Comparison of ENCODE assay signal across 8 mouse cellular contexts in the genomic region with DNA sequence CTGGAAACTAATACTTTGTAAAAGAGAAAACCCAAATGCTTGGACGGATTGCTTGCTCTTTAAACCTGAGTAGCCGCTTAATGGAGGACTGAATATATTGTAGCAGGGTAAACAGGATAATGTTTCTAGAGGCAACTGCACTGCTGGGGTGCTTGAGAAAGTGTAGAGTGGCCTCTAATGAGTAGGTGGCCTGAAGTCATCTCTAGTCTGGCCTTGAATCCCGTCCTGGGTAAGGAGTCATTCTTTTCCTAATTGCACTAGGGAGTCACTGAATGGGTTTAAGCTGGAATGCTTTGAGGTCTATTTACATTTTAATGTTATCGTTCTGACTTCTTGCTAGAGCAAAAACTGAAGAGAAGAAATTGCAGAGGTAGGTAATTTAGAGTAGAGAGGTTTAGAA. TPM values are rescaled to one million over a fixed set of nuclear protein-coding genes. Genes with fewer than 3 reads are reported as not detected.
DNase-seq lines count a peak whose midpoint lies in the region; ATAC-seq and TF ChIP-seq lines count a peak whose summit lies in the region.

No protein-coding gene starts in this region.

- H3K36me3 ChIP-seq in heart, embryonic 16.5 days (ENCODE audit: control insufficient read depth, insufficient read depth): peaks cover 16% of the 10 kb centered on the region
- peaks cover 38% of the 10 kb centered on the region for H3K36me3 ChIP-seq in G1E (replicated peaks)
- H3K36me3 ChIP-seq in hindbrain, embryonic 10.5 days: peaks cover 25% of the 10 kb centered on the region
- H3K36me3 ChIP-seq in midbrain, embryonic 11.5 days (ENCODE audit: control insufficient read depth, insufficient read depth, low read length): peaks cover 3% of the 10 kb centered on the region; the same call in 1 of the 2 replicates

- H3K9ac ChIP-seq in heart, embryonic 16.5 days (ENCODE audit: low read length): peak overlapping the region; percentile 77
- H3K9ac ChIP-seq in midbrain, embryonic 11.5 days (ENCODE audit: low read length): peak overlapping the region; percentile 68

- DNase-seq in heart, adult 18-20 months: no peak
- DNase-seq in G1E (ENCODE audit: low spot score): no peak
- DNase-seq in hindbrain, embryonic 10.5 days (ENCODE audit: low spot score): no peak
- DNase-seq in midbrain, embryonic 11.5 days (ENCODE audit: low spot score, missing footprints): peak; percentile 85
- no peak for DNase-seq in right cerebral cortex, postnatal 36 days (ENCODE audit: low spot score in 2 of 2)
- no peak for DNase-seq in kidney, adult 11 months
- no peak for DNase-seq in right cerebral cortex, postnatal 25 days

- no peak for TF ChIP-seq CTCF in G1E (IDR thresholded peaks at IDR 0.05; ENCODE audit: low read depth, low read length)

- H3K27me3 ChIP-seq in heart, embryonic 16.5 days (ENCODE audit: control insufficient read depth, insufficient read depth, low read length): no peaks in the 10 kb centered on the region
- H3K27me3 ChIP-seq in G1E (ENCODE audit: insufficient read depth, low read length): no peaks in the 10 kb centered on the region
- no peaks in the 10 kb centered on the region for H3K27me3 ChIP-seq in hindbrain, embryonic 10.5 days (ENCODE audit: insufficient read depth, poor library complexity, severe bottlenecking)
- H3K27me3 ChIP-seq in midbrain, embryonic 11.5 days (ENCODE audit: control insufficient read depth, insufficient read depth, low read length): no peaks in the 10 kb centered on the region

- ATAC-seq in heart, embryonic 16.5 days (replicated peaks; ENCODE audit: extremely low read depth, insufficient read depth, low FRiP score): no peak
- no peak for ATAC-seq in G1E (ENCODE audit: extremely low read depth, insufficient number of reproducible peaks, low FRiP score, poor library complexity, severe bottlenecking)
- no peak for ATAC-seq in midbrain, embryonic 11.5 days (ENCODE audit: low FRiP score)

- peak overlapping the region; percentile 71 for H3K4me3 ChIP-seq in heart, embryonic 16.5 days (ENCODE audit: low read length)
- peak overlapping the region; percentile 84 for H3K4me3 ChIP-seq in G1E (ENCODE audit: low read depth, low read length)
- peak overlapping the region; percentile 68 for H3K4me3 ChIP-seq in hindbrain, embryonic 10.5 days
- peak overlapping the region; percentile 70 for H3K4me3 ChIP-seq in midbrain, embryonic 11.5 days (ENCODE audit: low read depth, low read length)

- H3K9me3 ChIP-seq in heart, embryonic 16.5 days (replicated peaks; ENCODE audit: control insufficient read depth, low read length): no peaks in the 10 kb centered on the region
- H3K9me3 ChIP-seq in G1E (replicated peaks): no peaks in the 10 kb centered on the region
- H3K9me3 ChIP-seq in hindbrain, embryonic 10.5 days: no peaks in the 10 kb centered on the region
- no peaks in the 10 kb centered on the region for H3K9me3 ChIP-seq in midbrain, embryonic 11.5 days (ENCODE audit: control insufficient read depth, low read length)

- H3K4me1 ChIP-seq in heart, embryonic 16.5 days (ENCODE audit: control insufficient read depth, insufficient read depth, low read length): peaks cover 9% of the 10 kb centered on the region
- H3K4me1 ChIP-seq in G1E (ENCODE audit: insufficient read depth, low read depth, low read length): peaks cover 32% of the 10 kb centered on the region
- peaks cover 18% of the 10 kb centered on the region for H3K4me1 ChIP-seq in hindbrain, embryonic 10.5 days (replicated peaks)
- H3K4me1 ChIP-seq in midbrain, embryonic 11.5 days (ENCODE audit: control insufficient read depth, insufficient read depth, low read length): peaks cover 9% of the 10 kb centered on the region; the same call in 1 of the 2 replicates

- 9% methylated on average over 4 of the region's 4 CpGs for WGBS in heart, embryonic 16.5 days
- 10% methylated on average over 4 of the region's 4 CpGs for WGBS in hindbrain, embryonic 10.5 days
- WGBS in midbrain, embryonic 11.5 days: 10% methylated on average over 4 of the region's 4 CpGs

- H3K4me2 ChIP-seq in heart, embryonic 16.5 days (ENCODE audit: low read depth, low read length): peak overlapping the region; percentile 77
- peak overlapping the region; percentile 89 for H3K4me2 ChIP-seq in midbrain, embryonic 11.5 days

- peak overlapping the region; percentile 35; the same call in 1 of the 2 replicates for H3K27ac ChIP-seq in heart, embryonic 16.5 days (ENCODE audit: low read length)
- H3K27ac ChIP-seq in hindbrain, embryonic 10.5 days: peak overlapping the region; percentile 87; the same call in 1 of the 2 replicates
- no peak overlapping the region for H3K27ac ChIP-seq in midbrain, embryonic 11.5 days (ENCODE audit: low read depth, low read length)

RNA-seq across cellular contexts. Expression of gene Zmat5, which starts 0.7 kb away (rescaled TPM):
- polyA plus RNA-seq in heart, embryonic 16.5 days (2015; fragmentation: Nextera tagmentation; extraction: Ambion mirVana): 51.5 and 58.3 TPM in 2 replicates
- 10 to 100 TPM; 24.7 to 25.5 TPM for total RNA-seq in heart, adult 18-20 months (2021)
- 43.4 and 53.5 TPM in 2 replicates for total RNA-seq in G1E (2014; fragmentation: Nextera tagmentation)
- 11.9 and 16.8 TPM in 2 replicates for total RNA-seq in G1E (2017)
- polyA plus RNA-seq in G1E (2012): 94.1 and 106 TPM in 2 replicates
- 84.0 and 104 TPM in 2 replicates for polyA plus RNA-seq in hindbrain, embryonic 10.5 days (2016; fragmentation: Nextera tagmentation; extraction: Ambion mirVana)
- 74.5 and 85.5 TPM in 2 replicates for polyA plus RNA-seq in midbrain, embryonic 11.5 days (2014; fragmentation: Nextera tagmentation; extraction: Ambion mirVana)

RNA-seq across cellular contexts. Expression of gene Uqcr10, which starts 1.0 kb away (rescaled TPM):
- polyA plus RNA-seq in heart, embryonic 16.5 days (2015; fragmentation: Nextera tagmentation; extraction: Ambion mirVana): 1,930 and 1,976 TPM in 2 replicates
- 1,000 to 10,000 TPM; 1,576 to 1,640 TPM for total RNA-seq in heart, adult 18-20 months (2021)
- total RNA-seq in G1E (2014; fragmentation: Nextera tagmentation) (95.7 and 142 TPM in 2 replicates), G1E (2017) (191 and 272 TPM in 2 replicates)
- polyA plus RNA-seq in G1E (2012): 23.8 and 27.4 TPM in 2 replicates
- 696 and 709 TPM in 2 replicates for polyA plus RNA-seq in hindbrain, embryonic 10.5 days (2016; fragmentation: Nextera tagmentation; extraction: Ambion mirVana)
- 547 and 572 TPM in 2 replicates for polyA plus RNA-seq in midbrain, embryonic 11.5 days (2014; fragmentation: Nextera tagmentation; extraction: Ambion mirVana)

RNA-seq across cellular contexts. Expression of gene Cabp7, which starts 41.4 kb away (rescaled TPM):
- 0.10 and 0.14 TPM in 2 replicates for polyA plus RNA-seq in heart, embryonic 16.5 days (2015; fragmentation: Nextera tagmentation; extraction: Ambion mirVana)
- not detected for total RNA-seq in heart, adult 18-20 months (2021)
- total RNA-seq in G1E (2014; fragmentation: Nextera tagmentation): not detected in 2 replicates
- not detected in 2 replicates for total RNA-seq in G1E (2017)
- polyA plus RNA-seq in G1E (2012): not detected in 2 replicates
- polyA plus RNA-seq in hindbrain, embryonic 10.5 days (2016; fragmentation: Nextera tagmentation; extraction: Ambion mirVana): 0.61 and 1.4 TPM in 2 replicates
- 0.15 and 0.33 TPM in 2 replicates for polyA plus RNA-seq in midbrain, embryonic 11.5 days (2014; fragmentation: Nextera tagmentation; extraction: Ambion mirVana)

Comparison
In these comparisons a context has a peak if more than half of its experiments do, and no peak if none do; other contexts are left out.
1. RNA of gene Uqcr10, which starts 1.0 kb away (polyA plus RNA-seq): 1,930 to 1,976 TPM in heart, embryonic 16.5 days, 696 to 709 TPM in hindbrain, embryonic 10.5 days and 547 to 572 TPM in midbrain, embryonic 11.5 days; 23.8 to 27.4 TPM in G1E; every median in the first group is over 10 times any median in the second.
2. Peak in every context shown above with its lines, with median percentiles within 50 percentile points of each other: H3K4me3 ChIP-seq.